Mouse (Mus musculus): Measurements from ENCODE around the gene Mas1. TPM values are rescaled to one million over a fixed set of nuclear protein-coding genes. Genes with fewer than 3 reads are reported as not detected.
A peak's percentile ranks its signal among the peaks of the same experiment; 100 is the strongest.
"Not testable (repeated sequence)": the region's sequence is repeated elsewhere in the genome, so short reads cannot be mapped to it uniquely, and the experiment has no call there.

The Mas1 gene
- polyA plus RNA-seq, 1 experiment from 2014 or later, result 0.20 TPM

DNA sequence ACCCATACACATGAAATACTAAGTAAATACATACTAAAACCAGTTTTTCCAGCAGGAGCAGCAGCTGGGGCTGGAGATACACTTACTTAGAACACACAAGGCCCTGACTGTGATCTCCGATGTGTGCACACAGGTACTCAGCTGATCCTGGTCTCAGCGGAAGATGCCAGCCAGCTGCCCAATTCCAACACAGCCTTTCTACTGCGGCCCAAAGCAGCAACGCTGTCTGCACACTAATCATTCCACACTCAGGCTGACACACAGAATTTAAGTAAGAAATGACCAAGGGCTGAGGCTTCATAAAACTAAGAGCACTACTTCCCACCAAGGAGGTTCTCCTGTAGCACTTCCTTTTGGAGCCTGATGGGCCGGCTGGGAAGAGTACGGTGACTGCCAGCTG, 34.3 kb upstream of the Mas1 start:
- peaks cover 27% of the 10 kb centered on the region for H3K36me3 ChIP-seq
- ATAC-seq (ENCODE audit: low FRiP score, low read depth), result no peak
- H3K27me3 ChIP-seq, result no peaks in the 10 kb centered on the region
- no peaks in the 10 kb centered on the region for H3K9me3 ChIP-seq
- no peak overlapping the region for H3K27ac ChIP-seq (replicated peaks)
- H3K4me1 ChIP-seq, result peaks cover 11% of the 10 kb centered on the region
- H3K4me2 ChIP-seq (replicated peaks), result no peak overlapping the region
- 93% methylated on average over 6 of the region's 6 CpGs for WGBS
- H3K9ac ChIP-seq (replicated peaks), result no peak overlapping the region
- H3K4me3 ChIP-seq, result no peak overlapping the region

DNA sequence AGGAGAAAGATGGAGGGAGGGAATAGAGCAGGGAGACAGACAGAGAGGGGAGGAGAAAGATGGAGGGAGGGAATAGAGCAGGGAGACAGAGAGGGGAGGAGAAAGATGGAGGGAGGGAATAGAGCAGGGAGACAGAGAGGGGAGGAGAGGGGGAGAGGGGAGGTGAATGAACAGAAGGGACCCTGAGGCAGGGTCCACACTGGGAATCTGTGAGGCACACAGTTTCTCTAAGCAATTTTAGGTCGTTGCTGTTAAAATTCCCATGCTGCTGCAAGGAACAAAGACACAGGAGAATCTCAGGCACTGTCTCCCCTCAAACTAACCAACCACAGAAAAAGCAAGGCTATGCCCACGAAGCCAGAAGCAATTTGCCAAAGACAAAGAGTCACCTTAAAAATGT, 30.7 kb upstream of the Mas1 start:
- H3K9me3 ChIP-seq; H3K27me3 ChIP-seq; H3K4me3 ChIP-seq; ATAC-seq (ENCODE audit: low FRiP score, low read depth); H3K27ac ChIP-seq (replicated peaks); H3K4me1 ChIP-seq; H3K4me2 ChIP-seq (replicated peaks); H3K9ac ChIP-seq (replicated peaks): not testable (repeated sequence)
- WGBS, result 33% methylated on average over 2 of the region's 2 CpGs
- peaks cover 18% of the 10 kb centered on the region; the same call in 1 of the 2 replicates for H3K36me3 ChIP-seq

DNA sequence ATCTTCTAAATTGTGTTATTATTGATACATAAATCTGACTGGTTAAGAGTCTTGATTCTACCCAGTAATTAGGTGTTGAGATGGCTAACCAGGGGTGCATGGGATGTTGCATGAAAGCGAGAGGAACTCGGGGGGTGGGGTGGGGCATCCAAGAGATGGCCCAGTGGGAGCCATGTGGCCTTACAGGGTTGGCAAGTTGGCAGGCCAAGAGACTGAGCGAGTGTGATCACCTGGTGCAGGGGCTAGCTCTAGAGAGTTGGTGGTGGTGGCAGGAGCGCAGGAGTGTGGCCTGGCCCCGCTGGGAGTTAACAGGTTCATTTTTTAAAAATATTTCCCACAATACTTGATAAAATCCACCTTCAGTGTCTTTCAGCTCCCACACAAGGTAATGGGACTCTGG, 29.7 kb upstream of the Mas1 start:
- H3K36me3 ChIP-seq, result peaks cover 18% of the 10 kb centered on the region; the same call in 1 of the 2 replicates
- WGBS, result 83% methylated on average over 5 of the region's 5 CpGs
- H3K9me3 ChIP-seq, result no peaks in the 10 kb centered on the region
- H3K4me3 ChIP-seq, result no peak overlapping the region
- no peak for ATAC-seq (ENCODE audit: low FRiP score, low read depth)
- H3K9ac ChIP-seq (replicated peaks), result no peak overlapping the region
- H3K27ac ChIP-seq (replicated peaks), result no peak overlapping the region
- no peaks in the 10 kb centered on the region for H3K4me1 ChIP-seq
- H3K4me2 ChIP-seq (replicated peaks), result no peak overlapping the region
- H3K27me3 ChIP-seq, result no peaks in the 10 kb centered on the region

DNA sequence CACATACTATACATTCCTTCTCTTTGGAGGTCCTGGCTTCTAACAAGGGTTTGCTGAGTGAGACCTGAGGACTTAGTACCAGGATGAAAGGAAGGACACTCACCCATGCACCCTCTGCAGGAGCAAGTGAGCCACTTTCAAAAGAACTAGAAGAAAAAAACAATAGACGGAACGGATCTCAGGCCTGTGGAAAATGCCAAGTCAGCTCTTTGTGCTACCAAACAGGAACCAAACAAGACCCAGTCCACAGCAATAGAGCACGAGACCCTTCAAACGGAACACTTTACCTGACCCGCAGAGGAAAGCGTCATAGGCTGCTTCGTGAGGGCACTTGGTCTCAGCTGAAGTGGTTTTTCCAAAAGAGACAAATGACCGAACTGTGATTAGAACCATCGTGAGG, 24.1 kb upstream of the Mas1 start:
- Histone ChIP-seq H3K4me3 (no peak overlapping the region), H3K27ac (replicated peaks) (no peak overlapping the region), H3K27me3 (no peaks in the 10 kb centered on the region), H3K36me3 (peaks cover 27% of the 10 kb centered on the region), H3K4me1 (no peaks in the 10 kb centered on the region), H3K9ac (replicated peaks) (no peak overlapping the region), H3K4me2 (replicated peaks) (no peak overlapping the region), H3K9me3 (no peaks in the 10 kb centered on the region)
- ATAC-seq (ENCODE audit: low FRiP score, low read depth), result no peak
- 91% methylated on average over 9 of the region's 9 CpGs for WGBS

DNA sequence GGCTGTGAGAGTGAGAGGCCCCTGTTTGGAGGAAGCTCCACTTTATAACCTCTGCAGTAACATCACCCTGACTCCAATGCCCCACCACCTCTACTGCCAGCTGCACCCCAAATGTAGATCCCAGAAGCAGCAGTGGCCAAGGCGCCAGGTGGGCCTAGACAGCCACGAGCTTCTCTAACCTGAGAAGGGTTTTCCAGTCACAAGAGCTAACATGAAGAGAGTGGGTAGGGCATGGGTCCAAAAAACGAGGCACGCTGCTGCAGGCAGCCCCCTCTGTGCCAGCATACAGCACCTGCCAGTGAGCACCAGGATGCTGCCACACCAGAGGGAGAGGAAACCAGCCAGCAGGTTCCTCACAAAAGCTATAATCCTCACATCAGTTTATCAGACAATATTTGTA, 23.1 kb upstream of the Mas1 start:
- H3K4me2 ChIP-seq (replicated peaks), result no peak overlapping the region
- no peaks in the 10 kb centered on the region for H3K4me1 ChIP-seq
- ATAC-seq (ENCODE audit: low FRiP score, low read depth), result no peak
- 93% methylated on average over 4 of the region's 4 CpGs for WGBS
- no peak overlapping the region for H3K4me3 ChIP-seq
- no peak overlapping the region for H3K9ac ChIP-seq (replicated peaks)
- no peaks in the 10 kb centered on the region for H3K27me3 ChIP-seq
- H3K36me3 ChIP-seq, result peaks cover 27% of the 10 kb centered on the region
- no peaks in the 10 kb centered on the region for H3K9me3 ChIP-seq
- no peak overlapping the region for H3K27ac ChIP-seq (replicated peaks)

DNA sequence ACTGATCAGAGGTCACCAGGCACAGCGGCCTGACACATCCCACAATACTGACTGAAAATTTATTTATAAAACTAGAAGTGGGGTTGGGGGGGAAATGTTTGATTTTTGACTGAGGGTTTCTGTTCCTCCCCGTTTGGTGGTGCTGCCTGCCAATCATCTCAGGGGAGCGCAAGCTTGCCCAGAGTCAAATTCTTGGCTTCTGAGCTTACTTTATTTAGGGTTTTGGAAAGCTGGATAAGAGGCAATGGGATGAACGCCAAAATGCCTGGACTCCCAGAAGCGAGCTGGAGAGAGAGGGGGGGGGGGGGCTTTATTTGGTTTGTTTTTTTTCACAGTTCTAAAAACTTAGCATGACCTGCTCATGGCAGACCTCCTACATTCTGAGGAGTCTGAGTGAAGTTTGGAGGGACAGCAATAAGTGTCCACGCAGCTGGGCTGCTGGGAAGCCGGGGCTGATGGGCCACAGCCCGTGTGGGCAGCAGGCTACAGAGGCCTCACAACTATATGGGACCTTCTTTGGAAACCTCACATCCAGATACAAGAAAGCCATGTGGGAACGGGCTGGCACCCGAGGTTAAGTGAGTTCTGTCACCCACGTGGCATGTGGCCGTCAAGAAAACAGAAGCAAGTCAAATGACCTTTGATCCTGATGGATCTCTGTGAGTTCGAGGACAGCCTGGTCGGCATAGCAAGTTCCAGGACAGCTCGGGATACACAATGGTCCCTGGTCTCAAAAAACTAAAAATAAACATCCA, 19.3 kb upstream of the Mas1 start:
- H3K9ac ChIP-seq (replicated peaks), result no peak overlapping the region
- H3K9me3 ChIP-seq, result no peaks in the 10 kb centered on the region
- no peak overlapping the region for H3K27ac ChIP-seq (replicated peaks)
- H3K4me3 ChIP-seq, result no peak overlapping the region
- H3K4me1 ChIP-seq, result no peaks in the 10 kb centered on the region
- WGBS, result 84% methylated on average over 15 of the region's 15 CpGs
- H3K27me3 ChIP-seq, result no peaks in the 10 kb centered on the region
- H3K4me2 ChIP-seq (replicated peaks), result no peak overlapping the region
- no peak for ATAC-seq (ENCODE audit: low FRiP score, low read depth)
- peaks cover 18% of the 10 kb centered on the region for H3K36me3 ChIP-seq

DNA sequence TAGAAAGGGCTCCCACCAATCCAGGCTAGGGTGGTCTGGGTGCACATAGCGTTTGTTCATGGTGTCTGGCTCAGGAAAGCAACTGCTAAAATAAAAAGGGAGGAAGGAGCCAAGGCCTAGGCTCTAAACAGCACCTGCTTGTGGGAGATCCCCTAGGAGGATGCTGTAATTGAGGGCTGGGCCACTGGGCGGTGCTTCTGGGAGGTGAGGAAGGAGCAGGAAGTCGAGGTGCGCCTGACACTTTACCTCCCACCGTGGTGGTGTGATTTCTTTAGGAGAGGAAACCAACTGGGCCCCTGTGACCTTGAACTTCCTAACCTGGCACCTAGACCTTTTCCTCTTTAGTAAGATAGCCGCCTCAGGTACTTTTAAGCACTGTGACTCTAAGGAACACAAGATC, 18.7 kb upstream of the Mas1 start:
- no peak for ATAC-seq (ENCODE audit: low FRiP score, low read depth)
- no peaks in the 10 kb centered on the region for H3K9me3 ChIP-seq

DNA sequence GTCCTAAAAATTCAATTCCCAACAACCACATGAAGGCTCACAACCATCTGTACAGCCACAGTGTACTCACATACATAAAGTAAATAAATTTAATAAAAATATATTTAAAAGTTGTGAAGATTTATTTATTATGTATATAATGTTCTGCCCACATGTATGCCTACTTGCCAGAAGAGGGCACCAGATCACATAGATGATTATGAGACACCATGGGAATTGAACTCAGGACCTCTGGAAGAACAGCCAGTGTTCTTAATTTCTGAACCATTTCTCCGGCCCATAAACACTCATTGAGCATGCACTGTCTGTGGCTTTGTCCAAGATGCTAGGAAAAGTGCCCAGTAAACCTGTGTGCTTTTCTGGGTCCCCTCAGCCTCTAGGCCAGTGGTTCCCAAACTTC, 13.3 kb upstream of the Mas1 start:
- Histone ChIP-seq H3K27me3 (0 out of 2 replicates have a peak, but pooled peaks cover 7% of the 10 kb centered on the region), H3K27ac (replicated peaks) (no peak overlapping the region), H3K4me3 (no peak overlapping the region), H3K9me3 (no peaks in the 10 kb centered on the region), H3K4me2 (replicated peaks) (no peak overlapping the region), H3K36me3 (no peaks in the 10 kb centered on the region), H3K4me1 (peaks cover 2% of the 10 kb centered on the region; the same call in 1 of the 2 replicates), H3K9ac (replicated peaks) (no peak overlapping the region)
- WGBS, result 73% methylated on average over 1 of the region's 1 CpGs
- no peak for ATAC-seq (ENCODE audit: low FRiP score, low read depth)

More for the DNA sequence above, 18.7 kb upstream of the Mas1 start:
- Histone ChIP-seq H3K36me3 (peaks cover 18% of the 10 kb centered on the region), H3K4me1 (no peaks in the 10 kb centered on the region), H3K27ac (replicated peaks) (no peak overlapping the region), H3K9ac (replicated peaks) (no peak overlapping the region), H3K27me3 (no peaks in the 10 kb centered on the region), H3K4me3 (no peak overlapping the region), H3K4me2 (replicated peaks) (no peak overlapping the region)
- WGBS, result 39% methylated on average over 6 of the region's 6 CpGs

DNA sequence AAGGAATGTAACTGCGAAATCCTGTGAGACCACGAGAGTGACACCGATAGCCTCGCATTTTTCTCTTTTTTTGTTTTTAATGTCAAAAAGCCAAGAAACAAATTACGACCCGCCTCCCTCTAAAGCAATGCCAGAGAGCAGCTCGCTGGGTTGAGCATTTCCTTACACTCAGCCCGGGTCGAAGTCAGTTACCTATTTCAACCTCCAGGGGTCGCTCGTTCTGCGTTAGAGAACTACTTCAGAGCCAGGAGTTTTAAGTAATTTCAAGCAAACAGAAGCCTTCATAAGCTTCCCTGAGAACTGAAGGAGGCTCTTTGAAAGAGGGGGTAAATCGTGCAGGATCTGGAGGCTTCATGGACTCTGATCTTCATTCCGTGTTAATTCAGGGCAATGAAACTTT, 12.2 kb upstream of the Mas1 start:
- H3K4me3 ChIP-seq, result no peak overlapping the region
- peak; percentile 52; the same call in 1 of the 2 replicates for ATAC-seq (ENCODE audit: low FRiP score, low read depth)
- H3K27ac ChIP-seq (replicated peaks), result no peak overlapping the region
- 3% methylated on average over 14 of the region's 14 CpGs for WGBS
- H3K27me3 ChIP-seq, result 0 out of 2 replicates have a peak, but pooled peaks cover 7% of the 10 kb centered on the region
- peaks cover 2% of the 10 kb centered on the region; the same call in 1 of the 2 replicates for H3K4me1 ChIP-seq
- H3K9me3 ChIP-seq, result no peaks in the 10 kb centered on the region
- peak overlapping the region; percentile 27; the same call in 1 of the 2 replicates for H3K4me2 ChIP-seq (replicated peaks)
- no peaks in the 10 kb centered on the region for H3K36me3 ChIP-seq
- no peak overlapping the region; the same call in 1 of the 2 replicates for H3K9ac ChIP-seq (replicated peaks)

DNA sequence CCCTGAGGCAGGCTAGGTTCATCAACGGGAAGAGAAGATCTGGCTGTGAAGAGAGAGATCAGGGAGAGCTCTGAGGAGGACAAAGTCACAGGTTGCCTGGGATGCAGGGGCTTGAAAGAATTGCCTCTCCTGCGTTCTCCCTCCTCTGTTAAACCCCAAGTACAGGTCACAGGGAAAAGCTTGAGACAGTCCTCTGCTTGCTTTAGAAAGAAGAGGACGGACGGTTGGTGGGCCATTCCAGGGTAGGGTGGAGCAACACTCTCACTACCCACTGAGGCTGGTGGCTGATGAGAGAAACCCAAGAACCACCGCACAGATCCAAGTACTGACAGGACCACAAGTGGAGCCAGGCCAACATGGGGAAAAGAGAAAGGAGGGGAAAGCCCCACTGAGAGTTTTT, 7.8 kb upstream of the Mas1 start, which contains the start of gene Mrgprh:
TSS of gene Mrgprh (plus strand) at position 301 of the 400 bp plus-strand sequence.
- H3K4me2 ChIP-seq (replicated peaks), result no peak within 1 kb of the TSS
- 0 out of 2 replicates have a peak, but pooled peaks cover 7% of the 10 kb centered on the region for H3K27me3 ChIP-seq
- no peaks in the 10 kb centered on the region for H3K36me3 ChIP-seq
- no peak within 1 kb of the TSS for H3K27ac ChIP-seq (replicated peaks)
- no peak within 1 kb of the TSS for H3K9ac ChIP-seq (replicated peaks)
- 81% methylated on average over 5 of the region's 5 CpGs for WGBS
- ATAC-seq (ENCODE audit: low FRiP score, low read depth), result no peak
- H3K4me3 ChIP-seq, result no peak within 1 kb of the TSS
- peaks cover 2% of the 10 kb centered on the region; the same call in 1 of the 2 replicates for H3K4me1 ChIP-seq
- no peaks in the 10 kb centered on the region for H3K9me3 ChIP-seq

DNA sequence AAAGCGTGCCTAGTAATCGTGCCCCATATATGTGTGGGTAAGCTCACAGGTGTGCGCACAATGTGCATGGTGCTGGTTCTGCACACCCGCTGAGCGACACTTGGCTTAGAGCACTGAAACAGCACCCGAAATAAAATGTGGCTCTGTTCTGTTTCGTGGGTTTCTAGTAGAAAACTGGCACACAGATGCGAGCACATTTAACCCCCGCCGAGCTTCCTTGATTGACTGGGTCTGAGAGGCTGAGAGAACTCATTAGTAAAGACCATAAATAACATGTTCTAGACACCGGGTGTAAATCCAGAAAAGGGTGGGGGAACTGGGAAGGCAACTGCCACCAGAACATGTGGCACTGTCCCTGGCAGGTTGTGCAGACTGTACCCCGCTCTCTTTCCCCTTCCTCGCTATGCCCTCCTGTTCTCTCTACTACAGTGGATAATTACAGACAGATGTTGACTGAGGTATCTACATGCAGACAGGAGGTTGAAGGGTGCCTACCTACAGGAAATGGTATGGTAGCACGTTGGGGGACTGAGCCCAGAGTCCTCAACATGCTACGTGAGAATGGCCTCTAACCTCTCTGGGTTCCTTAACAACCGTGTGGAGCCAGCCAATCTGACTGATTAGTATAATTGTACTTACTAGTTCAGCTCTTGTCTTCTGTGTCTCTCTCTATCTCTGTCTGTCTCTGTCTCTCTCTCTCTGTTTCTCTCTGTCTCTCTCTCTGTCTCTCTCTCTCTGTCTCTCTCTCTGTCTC, 4.5 kb upstream of the Mas1 start:
- 79% methylated on average over 16 of the region's 16 CpGs for whole genome bisulfite sequencing
- H3K27me3 ChIP-seq, result no peaks in the 10 kb centered on the region
- no peak for ATAC-seq (ENCODE audit: low FRiP score, low read depth)

DNA sequence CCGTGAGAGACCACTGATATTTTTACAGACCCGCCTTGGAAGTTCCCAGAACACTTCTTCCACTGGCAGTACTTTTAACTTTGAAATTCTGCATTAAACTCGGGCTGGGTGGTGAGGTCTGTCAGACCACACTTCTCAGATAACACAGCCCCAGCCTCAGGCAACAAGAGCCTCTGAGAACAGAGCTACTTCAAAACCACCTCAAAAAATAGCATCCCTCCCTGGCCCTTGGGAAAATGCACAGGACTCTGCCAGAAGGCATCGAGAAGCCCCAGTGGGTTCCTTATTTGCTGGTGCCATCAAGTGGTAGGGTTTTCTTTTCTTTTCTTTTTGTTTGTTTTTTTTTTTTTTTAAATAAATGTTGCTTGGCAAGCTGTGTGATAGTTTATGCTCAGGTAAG, 697 bp upstream of the Mas1 start:
- Histone ChIP-seq H3K27me3 (no peaks in the 10 kb centered on the region), H3K9ac (replicated peaks) (no peak overlapping the region), H3K27ac (replicated peaks) (no peak overlapping the region), H3K4me3 (no peak overlapping the region), H3K9me3 (no peaks in the 10 kb centered on the region), H3K4me1 (no peaks in the 10 kb centered on the region), H3K4me2 (replicated peaks) (no peak overlapping the region), H3K36me3 (no peaks in the 10 kb centered on the region)
- 57% methylated on average over 4 of the region's 4 CpGs for WGBS
- ATAC-seq (ENCODE audit: low FRiP score, low read depth), result no peak

More for the DNA sequence above, 4.5 kb upstream of the Mas1 start:
- Histone ChIP-seq H3K4me1 (no peaks in the 10 kb centered on the region), H3K9ac (replicated peaks) (no peak overlapping the region), H3K4me2 (replicated peaks) (no peak overlapping the region), H3K4me3 (no peak overlapping the region), H3K36me3 (no peaks in the 10 kb centered on the region), H3K9me3 (no peaks in the 10 kb centered on the region), H3K27ac (replicated peaks) (no peak overlapping the region)

Data from midbrain, embryonic 12.5 days (tissue).